Mouse (Mus musculus) retina, embryonic 14.5 days (tissue): ENCODE measurements at regions not wholly inside any gene's neighbourhood (a gene's known extent, or its start where the extent isn't known, plus 50 kb on each side); places are given as distances from the start of the nearest gene placed in this dataset.

ENCODE experiments used
- DNase-seq: peaks from one replicate; pipeline ENCODE4 v3.0.0-alpha.2; 2015; ENCODE audit warnings: low spot score

- no peak for DNase-seq
Measured at GRCm38 (mm10) chr15:88370366-88370765, 229.7 kb upstream of the Zdhhc25 start.

GRCm38 (mm10) chr15:88372039-88372438, 228.1 kb upstream of the Zdhhc25 start:
- no peak for DNase-seq

GRCm38 (mm10) chr15:88373923-88374322, 226.2 kb upstream of the Zdhhc25 start:
- DNase-seq, result no peak

- no peak for DNase-seq
Measured at GRCm38 (mm10) chr15:88379342-88379741, 220.8 kb upstream of the Zdhhc25 start.

GRCm38 (mm10) chr15:88379951-88380623, 220.0 kb upstream of the Zdhhc25 start:
- peak; percentile 33 for DNase-seq

GRCm38 (mm10) chr15:88381419-88381818, 218.7 kb upstream of the Zdhhc25 start:
- DNase-seq, result no peak

- no peak for DNase-seq
Measured at GRCm38 (mm10) chr15:88385943-88386342, 214.2 kb upstream of the Zdhhc25 start.

- no peak for DNase-seq
Measured at GRCm38 (mm10) chr15:88386711-88387110, 213.4 kb upstream of the Zdhhc25 start.

GRCm38 (mm10) chr15:88391822-88392221, 208.3 kb upstream of the Zdhhc25 start:
- DNase-seq, result no peak

- DNase-seq, result peak; percentile 76
Measured at GRCm38 (mm10) chr15:88399064-88399463, 201.0 kb upstream of the Zdhhc25 start.

GRCm38 (mm10) chr15:88399989-88400388, 200.1 kb upstream of the Zdhhc25 start:
- no peak for DNase-seq

GRCm38 (mm10) chr15:88400787-88401186, 199.3 kb upstream of the Zdhhc25 start:
- DNase-seq, result peak; percentile 50

- DNase-seq, result no peak
Measured at GRCm38 (mm10) chr15:88408461-88409379, 191.4 kb upstream of the Zdhhc25 start.

- DNase-seq, result no peak
Measured at GRCm38 (mm10) chr15:88414206-88414605, 185.9 kb upstream of the Zdhhc25 start.

GRCm38 (mm10) chr15:88418881-88419280, 181.2 kb upstream of the Zdhhc25 start:
- no peak for DNase-seq

GRCm38 (mm10) chr15:88428441-88428840, 171.7 kb upstream of the Zdhhc25 start:
- DNase-seq, result no peak

- no peak for DNase-seq
Measured at GRCm38 (mm10) chr15:88430941-88431340, 169.2 kb upstream of the Zdhhc25 start.

GRCm38 (mm10) chr15:88448272-88448671, 151.8 kb upstream of the Zdhhc25 start:
- DNase-seq, result no peak

- no peak for DNase-seq
Measured at GRCm38 (mm10) chr15:88451241-88451640, 148.9 kb upstream of the Zdhhc25 start.

GRCm38 (mm10) chr15:88468107-88468506, 132.0 kb upstream of the Zdhhc25 start:
- peak; percentile 79 for DNase-seq

GRCm38 (mm10) chr15:88468810-88469209, 131.3 kb upstream of the Zdhhc25 start:
- DNase-seq, result peak; percentile 83

GRCm38 (mm10) chr15:88469508-88470455, 130.3 kb upstream of the Zdhhc25 start:
- DNase-seq, result no peak
